Mouse (Mus musculus): Measurements from ENCODE around the gene Sdccag8.

- no peak for TF ChIP-seq POLR2A (IDR thresholded peaks at IDR 0.05; ENCODE audit: insufficient read depth, low read length)
- no peak for TF ChIP-seq EP300 (IDR thresholded peaks at IDR 0.05; ENCODE audit: insufficient read depth, low read depth, low read length)
Observed at GRCm38 (mm10) chr1:176849377-176849776, 34.9 kb downstream of the Sdccag8 start.

Data from ES-Bruce4 (cell line).